Mouse (Mus musculus) left cerebral cortex, adult 8-10 months (tissue): ENCODE data around the gene Hs3st5. TPM values are rescaled to one million over a fixed set of nuclear protein-coding genes. Genes with fewer than 3 reads are reported as not detected.

Experiments used
- DNase-seq, 2 experiments: peaks; one replicate each; pipeline ENCODE4 v3.0.0; 2022; ENCODE audit warnings: low spot score in 2 of 2
- total RNA-seq, 4 experiments: library from RNA; stranded (reverse); gene quantifications; 2 replicates each; pipeline ENCODE4 v1.2.4; 2022

Hs3st5 gene
- total RNA-seq, 4 experiments from 2014 or later = 5.7 to 7.4 (median 6.9) TPM

DNA sequence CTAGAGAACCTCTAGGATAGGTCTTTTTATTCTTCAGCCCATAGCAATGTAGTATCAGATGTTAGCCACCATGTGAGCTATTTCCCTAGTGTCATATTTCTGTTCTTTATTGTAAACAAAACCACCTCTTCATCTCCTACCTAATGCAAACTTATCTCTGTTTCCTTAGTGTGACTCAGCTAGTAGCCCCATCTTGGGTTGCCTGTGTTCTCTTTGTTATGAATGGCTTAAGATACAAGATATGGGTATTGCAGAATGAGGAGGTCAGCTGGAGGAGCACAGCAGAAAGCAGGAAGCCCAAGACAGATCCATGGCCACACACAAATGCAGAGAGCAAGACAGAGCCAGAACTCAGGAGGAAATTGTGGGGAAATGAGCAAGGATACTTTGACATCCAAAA is 288.7 kb downstream of the Hs3st5 start:
- no peak for DNase-seq

DNA sequence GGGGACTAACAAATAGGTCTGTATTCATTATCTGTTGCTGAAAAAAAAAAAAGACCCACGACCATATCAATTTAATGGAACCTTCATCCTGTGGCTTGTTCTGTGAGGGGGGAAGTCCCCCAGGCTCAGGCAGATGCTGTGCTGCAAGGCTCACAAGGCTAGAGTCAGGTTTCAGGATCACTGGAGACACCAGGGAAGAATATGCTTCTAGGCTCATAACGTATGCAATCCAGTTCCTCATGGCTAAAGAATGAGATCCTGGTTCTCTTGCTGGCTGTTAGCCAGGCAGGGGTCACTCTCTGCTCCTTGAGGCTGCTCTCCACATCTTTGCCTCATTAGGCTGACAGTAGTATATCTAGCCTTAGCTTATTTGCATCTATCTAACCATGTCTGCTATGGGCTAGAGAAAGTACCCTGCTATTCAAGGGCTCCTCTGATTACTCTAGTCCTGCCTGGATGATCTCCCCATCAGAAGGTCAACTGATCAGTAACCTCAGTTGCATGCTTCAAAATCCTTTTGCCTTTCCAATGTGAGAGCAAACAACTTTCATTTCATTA is 294.4 kb downstream of the Hs3st5 start:
- no peak for DNase-seq

DNA sequence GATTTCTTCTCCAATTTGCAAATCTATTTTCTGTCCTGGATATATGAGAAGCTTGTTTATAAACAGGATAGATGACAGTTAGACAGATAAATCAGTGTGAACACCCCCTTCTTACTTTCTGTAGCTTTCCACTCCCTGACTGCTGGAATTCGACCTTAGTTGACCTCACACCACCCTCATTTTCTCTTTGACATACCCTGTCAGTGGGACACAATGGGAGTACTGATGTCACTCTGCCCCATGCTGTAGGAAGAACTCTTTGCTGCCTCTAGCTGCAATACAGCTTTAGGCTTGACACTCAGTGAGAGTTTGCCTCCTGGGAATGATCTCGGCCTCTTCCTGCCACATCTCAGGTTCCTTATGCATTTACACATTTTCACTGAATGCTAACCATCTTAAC is 297.1 kb downstream of the Hs3st5 start:
- DNase-seq = no peak

GRCm38 (mm10) chr10:36805265-36805664 is 298.7 kb downstream of the Hs3st5 start:
- no peak for DNase-seq

DNA sequence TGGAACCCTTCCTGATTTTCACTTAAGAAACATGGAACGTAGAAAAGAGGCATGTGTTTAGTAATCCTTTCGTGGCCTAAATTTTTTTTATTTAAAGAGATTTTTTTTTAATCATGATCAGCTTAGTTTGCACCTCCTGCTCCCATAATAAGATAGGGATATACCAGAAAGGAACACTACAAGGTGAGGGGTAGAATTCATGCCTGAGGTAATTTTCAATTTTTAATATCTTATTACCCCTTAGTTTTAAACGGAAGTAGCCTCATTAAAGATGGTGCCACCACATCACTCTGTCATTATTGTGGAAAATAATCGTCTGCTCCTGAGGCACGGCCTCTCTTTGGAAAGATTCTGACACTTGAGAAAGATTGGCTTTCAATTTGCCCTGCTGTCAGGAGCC is 299.2 kb downstream of the Hs3st5 start:
- DNase-seq = no peak

DNA sequence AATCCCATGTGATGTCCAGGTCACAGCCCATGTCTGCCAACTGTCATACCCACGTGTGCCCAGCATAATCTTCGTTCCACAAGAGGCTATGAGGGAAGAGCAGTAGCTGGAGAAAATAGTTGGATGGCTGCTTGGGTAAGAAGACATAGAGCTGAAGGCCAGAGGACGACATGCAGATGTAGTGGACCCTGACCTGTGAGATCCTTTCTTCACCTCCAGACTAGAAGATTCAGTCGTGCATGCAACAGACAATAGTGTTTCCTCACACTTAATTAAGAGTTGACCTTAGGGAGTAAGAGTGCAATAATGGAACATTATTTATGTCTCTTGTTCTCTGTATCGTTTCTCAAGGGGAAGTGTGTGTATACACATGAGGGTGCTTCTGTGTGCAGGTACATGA is 300.4 kb downstream of the Hs3st5 start:
- DNase-seq = no peak

DNA sequence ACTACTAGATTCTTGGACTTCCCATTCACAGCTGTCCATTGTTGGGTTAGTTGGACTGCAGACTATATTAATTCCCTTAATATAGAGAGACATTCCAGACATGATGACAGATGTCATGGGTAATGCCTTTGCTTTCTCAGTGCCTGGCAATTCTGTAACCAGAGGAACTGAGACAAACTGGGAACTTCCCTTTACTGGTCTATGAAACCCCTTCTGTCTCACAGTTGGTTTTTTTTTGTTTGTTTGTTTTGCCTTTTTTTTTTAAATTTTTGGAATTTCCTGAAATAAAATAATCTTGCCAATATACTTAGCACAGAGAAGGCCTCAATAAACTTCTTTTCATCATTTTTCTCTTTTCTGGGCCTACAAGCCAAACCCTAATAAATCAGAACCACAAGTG is 312.3 kb downstream of the Hs3st5 start:
- DNase-seq = no peak

DNA sequence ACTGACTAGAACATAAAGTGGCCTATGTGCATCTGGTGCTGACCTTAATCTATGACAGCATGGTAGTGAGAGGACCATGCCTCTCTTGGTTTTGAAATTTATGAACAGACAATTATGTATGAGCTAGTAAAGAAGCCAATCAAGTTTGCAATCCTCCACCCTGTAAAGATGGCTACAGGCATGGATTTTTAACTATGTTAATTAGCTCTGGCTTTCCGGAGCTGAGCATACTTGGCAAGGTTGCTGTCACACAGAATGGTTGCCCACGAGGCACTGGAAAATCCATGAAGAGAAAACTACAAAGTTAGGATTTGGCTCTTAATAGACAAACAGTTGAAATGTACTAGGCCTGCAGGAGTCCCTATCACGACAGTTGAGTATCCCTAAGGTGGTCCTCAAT is 322.5 kb downstream of the Hs3st5 start:
- no peak for DNase-seq

GRCm38 (mm10) chr10:36832204-36832603 is 325.6 kb downstream of the Hs3st5 start:
- no peak for DNase-seq

GRCm38 (mm10) chr10:36834224-36834623 is 327.6 kb downstream of the Hs3st5 start:
- DNase-seq = peak in 1 of 2 experiments; percentile 34

DNA sequence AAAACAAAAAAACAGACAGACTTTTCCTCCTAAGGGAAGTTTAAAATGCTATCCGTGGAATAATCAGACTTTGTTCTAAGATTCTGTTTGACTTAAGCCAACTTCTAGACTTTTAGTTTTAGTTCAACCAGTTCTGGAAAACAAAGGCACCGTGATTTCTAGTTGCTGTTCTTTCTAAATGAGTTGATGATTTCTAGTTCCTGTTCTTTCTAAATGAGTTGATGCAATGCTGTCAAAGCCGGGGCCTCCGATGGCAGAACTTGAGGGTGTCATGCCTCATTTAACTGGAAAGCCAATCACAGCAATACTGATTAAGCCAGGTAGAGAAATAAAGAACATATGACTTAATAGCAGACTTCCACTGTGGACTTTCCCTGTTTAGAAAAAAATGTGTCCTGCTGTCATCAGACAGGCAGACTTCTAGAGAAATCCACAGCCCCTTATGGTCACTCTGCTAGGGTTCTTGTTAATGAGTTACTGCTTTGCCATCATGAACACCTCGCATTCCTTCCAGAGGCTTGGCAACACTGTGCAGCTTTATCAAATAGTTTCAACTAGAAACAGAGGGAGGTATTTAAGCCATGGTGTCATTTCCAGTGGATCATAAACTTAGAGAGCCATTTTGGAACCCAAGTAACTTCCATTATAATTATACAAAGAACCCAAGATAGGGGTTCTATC is 329.4 kb downstream of the Hs3st5 start:
- no peak for DNase-seq

DNA sequence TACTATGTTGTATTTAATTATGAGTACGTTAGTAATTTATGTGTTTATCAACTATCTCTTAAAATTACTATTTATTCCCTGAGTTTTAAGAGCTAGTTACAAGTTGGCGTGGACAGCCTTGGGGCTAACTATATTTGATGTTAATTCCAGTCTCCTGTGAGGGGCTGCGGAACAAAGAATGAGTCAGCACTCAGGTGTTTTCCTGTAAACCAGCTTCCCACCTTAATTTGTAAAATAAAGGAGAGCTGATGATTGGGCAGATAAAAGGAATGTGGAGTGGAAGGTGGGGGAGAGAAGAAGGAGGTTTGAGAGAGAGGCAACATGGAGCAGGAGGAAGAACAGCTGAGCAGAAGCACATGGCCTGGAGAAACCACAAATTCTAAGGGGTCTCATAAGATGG is 343.6 kb downstream of the Hs3st5 start:
- no peak for DNase-seq

- no peak for DNase-seq
Observed at GRCm38 (mm10) chr10:36862127-36862895, 355.7 kb downstream of the Hs3st5 start.
